Mouse (Mus musculus) heart, embryonic 14.5 days (tissue): ENCODE data around the gene Agap2. TPM values are rescaled to one million over a fixed set of nuclear protein-coding genes. Genes with fewer than 3 reads are reported as not detected.
A peak's percentile ranks its signal among the peaks of the same experiment; 100 is the strongest.
"Not testable (repeated sequence)": the region's sequence is repeated elsewhere in the genome, so short reads cannot be mapped to it uniquely, and the experiment has no call there.

Source experiments
- ATAC-seq: fragments of 200-750 bp; cut with Nextera tagmentation; 2 replicates; pipeline ENCODE4 v1.8.0; 2017; ENCODE audit warnings: low read depth, moderate TSS enrichment; ENCODE audit not compliant: insufficient number of reproducible peaks, insufficient read depth, low FRiP score
- H3K27ac ChIP-seq, 2 experiments: fragments of 200-500 bp in 1 of 2; fragments of 300-500 bp in 1 of 2; sonication (generic) in 1 of 2; replicated peaks in 1 of 2; 2 replicates each; pipeline ENCODE4 v1.5.1; 2012 to 2014; ENCODE audit warnings: low read depth in 2 of 2, low read length in 2 of 2, control low read depth in 1 of 2, mild to moderate bottlenecking in 1 of 2, mixed read lengths in 1 of 2; ENCODE audit not compliant: control insufficient read depth in 1 of 2, insufficient read depth in 1 of 2
- H3K27me3 ChIP-seq: fragments of 300-500 bp; sonication (generic); 2 replicates; pipeline ENCODE4 v1.6.1; 2014; ENCODE audit warnings: mild to moderate bottlenecking, low read length, control low read depth; ENCODE audit not compliant: control insufficient read depth, insufficient read depth
- H3K36me3 ChIP-seq: fragments of 300-500 bp; sonication (generic); 2 replicates; pipeline ENCODE4 v1.6.1; 2014; ENCODE audit warnings: mild to moderate bottlenecking, control low read depth, low read length, mixed read lengths; ENCODE audit not compliant: control insufficient read depth, insufficient read depth
- H3K4me1 ChIP-seq, 2 experiments: fragments of 200-500 bp in 1 of 2; fragments of 300-500 bp in 1 of 2; sonication (generic) in 1 of 2; 2 replicates each; pipeline ENCODE4 v1.6.1; 2012 to 2014; ENCODE audit warnings: low read length in 2 of 2, control low read depth in 1 of 2, mixed read lengths in 1 of 2; ENCODE audit not compliant: control insufficient read depth in 2 of 2, insufficient read depth in 2 of 2
- H3K4me2 ChIP-seq: fragments of 300-500 bp; sonication (generic); 2 replicates; pipeline ENCODE4 v1.6.1; 2014; ENCODE audit warnings: mild to moderate bottlenecking, low read length
- H3K4me3 ChIP-seq, 2 experiments: fragments of 200-500 bp in 1 of 2; fragments of 300-500 bp in 1 of 2; sonication (generic) in 1 of 2; 2 replicates each; pipeline ENCODE4 v1.5.1; 2012 to 2014; ENCODE audit warnings: low read length in 2 of 2, mild to moderate bottlenecking in 2 of 2, control low read depth in 1 of 2, low read depth in 1 of 2, moderate library complexity in 1 of 2; ENCODE audit not compliant: control insufficient read depth in 1 of 2, insufficient read depth in 1 of 2
- H3K9ac ChIP-seq: fragments of 300-500 bp; sonication (generic); 2 replicates; pipeline ENCODE4 v1.6.1; 2014; ENCODE audit warnings: mild to moderate bottlenecking, low read length
- H3K9me3 ChIP-seq: fragments of 300-500 bp; sonication (generic); 2 replicates; pipeline ENCODE4 v1.6.1; 2016; ENCODE audit warnings: low read length, control low read depth; ENCODE audit not compliant: control insufficient read depth
- WGBS: fragments of 180-500 bp; shearing (Covaris S2); extraction: QIAGEN DNeasy Blood & Tissue Kit; methylation state at CpG from one replicate; pipeline ENCODE4 v1.1.7; 2014; 5-methylcytosine and 5-hydroxymethylcytosine counted together
- polyA plus RNA-seq: library from polyadenylated mRNA; unstranded; fragments of >200 nt; fragmentation: Nextera tagmentation; extraction: Ambion mirVana; gene quantifications from 2 replicates; pipeline ENCODE4 v1.2.1, GENCODE M21; 2014

The Agap2 gene
- polyA plus RNA-seq, 1 experiment from 2014 or later: 0.27 TPM

- Histone ChIP-seq H3K36me3 (peaks cover 5% of the 10 kb centered on the region), H3K4me3 (peak overlapping the region; percentile 7 to 30; a peak in 3 of 4 replicates), H3K9ac (peak overlapping the region; percentile 36; the same call in 1 of the 2 replicates), H3K9me3 (no peaks in the 10 kb centered on the region), H3K4me1 (peaks cover 2 to 14% of the 10 kb centered on the region in 2 experiments; a peak in 3 of 4 replicates), H3K27ac (no peak overlapping the region), H3K27me3 (no peaks in the 10 kb centered on the region), H3K4me2 (peak overlapping the region; percentile 71)
- ATAC-seq: no peak
- 2% methylated on average over 4 of the region's 4 CpGs for WGBS
Observed at GRCm38 (mm10) chr10:127123436-127123805, 48.3 kb downstream of the Agap2 start.

GRCm38 (mm10) chr10:127125210-127126001 is 50.3 kb downstream of the Agap2 start:
- WGBS: 68% methylated on average over 9 of the region's 9 CpGs
- peaks cover under 1 to 9% of the 10 kb centered on the region in 2 experiments; a peak in 2 of 4 replicates for H3K4me1 ChIP-seq

GRCm38 (mm10) chr10:127126579-127126978 is 51.5 kb downstream of the Agap2 start:
- Histone ChIP-seq H3K4me1 (0 out of 4 replicates have a peak, but pooled peaks cover 0 to 8% of the 10 kb centered on the region in 2 experiments), H3K4me3 (no peak overlapping the region), H3K4me2 (no peak overlapping the region), H3K9ac (no peak overlapping the region), H3K27me3 (no peaks in the 10 kb centered on the region), H3K9me3 (no peaks in the 10 kb centered on the region), H3K36me3 (no peaks in the 10 kb centered on the region), H3K27ac (no peak overlapping the region)
- ATAC-seq: no peak
- WGBS: 64% methylated on average over 5 of the region's 5 CpGs

More at GRCm38 (mm10) chr10:127125210-127126001, 50.3 kb downstream of the Agap2 start:
- Histone ChIP-seq H3K27me3 (no peaks in the 10 kb centered on the region), H3K9ac (no peak overlapping the region), H3K27ac (no peak overlapping the region), H3K4me2 (no peak overlapping the region), H3K4me3 (no peak overlapping the region), H3K36me3 (no peaks in the 10 kb centered on the region), H3K9me3 (no peaks in the 10 kb centered on the region)
- no peak for ATAC-seq

GRCm38 (mm10) chr10:127127711-127128279 is 52.7 kb downstream of the Agap2 start:
- Histone ChIP-seq H3K27me3 (no peaks in the 10 kb centered on the region), H3K4me1 (0 out of 4 replicates have a peak, but pooled peaks cover 0 to 6% of the 10 kb centered on the region in 2 experiments), H3K9me3 (no peaks in the 10 kb centered on the region), H3K4me3 (no peak overlapping the region), H3K4me2 (no peak overlapping the region), H3K27ac (no peak overlapping the region), H3K36me3 (no peaks in the 10 kb centered on the region), H3K9ac (no peak overlapping the region)
- ATAC-seq: no peak
- 67% methylated on average over 7 of the region's 7 CpGs for WGBS

DNA sequence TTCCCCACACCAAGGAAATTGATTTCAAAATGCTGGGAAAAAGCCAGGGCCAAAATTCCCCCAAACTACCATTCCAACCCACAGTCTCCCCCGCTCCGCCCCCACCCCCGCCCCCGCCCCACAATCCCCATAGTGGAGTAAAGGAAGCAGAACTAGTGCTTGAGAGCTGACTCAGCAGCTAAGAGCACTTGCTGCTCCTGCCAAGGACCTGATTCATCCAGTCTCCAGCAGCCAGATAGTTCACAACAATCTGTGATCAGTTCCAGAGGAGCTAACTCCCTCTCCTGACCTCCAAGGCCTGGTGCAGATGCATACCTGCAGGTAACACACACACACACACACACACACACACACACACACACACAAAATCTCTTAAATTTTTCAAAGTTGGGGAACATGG is 54.3 kb downstream of the Agap2 start:
- Histone ChIP-seq H3K4me1 (no peaks in the 10 kb centered on the region), H3K36me3 (no peaks in the 10 kb centered on the region), H3K9ac (no peak overlapping the region), H3K4me3 (no peak overlapping the region), H3K27ac (no peak overlapping the region), H3K4me2 (no peak overlapping the region), H3K9me3 (no peaks in the 10 kb centered on the region), H3K27me3 (no peaks in the 10 kb centered on the region)
- WGBS: 62% methylated on average over 4 of the region's 4 CpGs
- ATAC-seq: no peak

DNA sequence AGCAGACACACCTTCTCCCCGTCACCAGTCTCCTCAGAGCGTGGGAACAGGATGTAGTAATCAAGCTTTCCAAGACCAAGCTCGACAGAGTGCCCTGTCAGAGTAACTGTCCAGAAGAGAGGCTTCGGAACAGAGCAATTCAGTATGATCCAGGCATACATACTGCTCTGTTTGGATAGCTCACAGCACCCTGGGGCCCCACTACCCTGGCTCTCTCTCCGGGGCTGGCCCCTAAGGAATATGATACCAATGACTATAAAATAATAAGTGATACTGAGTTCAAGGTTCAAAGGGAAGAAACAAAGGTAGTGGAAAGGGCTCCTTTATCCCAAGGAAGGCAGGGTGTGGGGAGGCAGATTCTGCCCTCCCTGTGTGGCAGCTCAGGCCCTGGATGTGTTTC is 57.4 kb downstream of the Agap2 start:
- WGBS: 53% methylated on average over 5 of the region's 5 CpGs
- Histone ChIP-seq H3K27me3 (no peaks in the 10 kb centered on the region), H3K4me2 (no peak overlapping the region), H3K36me3 (no peaks in the 10 kb centered on the region), H3K4me1 (0 out of 4 replicates have a peak, but pooled peaks cover 0 to 3% of the 10 kb centered on the region in 2 experiments), H3K9me3 (no peaks in the 10 kb centered on the region), H3K27ac (no peak overlapping the region), H3K4me3 (no peak overlapping the region), H3K9ac (no peak overlapping the region)
- ATAC-seq: no peak

DNA sequence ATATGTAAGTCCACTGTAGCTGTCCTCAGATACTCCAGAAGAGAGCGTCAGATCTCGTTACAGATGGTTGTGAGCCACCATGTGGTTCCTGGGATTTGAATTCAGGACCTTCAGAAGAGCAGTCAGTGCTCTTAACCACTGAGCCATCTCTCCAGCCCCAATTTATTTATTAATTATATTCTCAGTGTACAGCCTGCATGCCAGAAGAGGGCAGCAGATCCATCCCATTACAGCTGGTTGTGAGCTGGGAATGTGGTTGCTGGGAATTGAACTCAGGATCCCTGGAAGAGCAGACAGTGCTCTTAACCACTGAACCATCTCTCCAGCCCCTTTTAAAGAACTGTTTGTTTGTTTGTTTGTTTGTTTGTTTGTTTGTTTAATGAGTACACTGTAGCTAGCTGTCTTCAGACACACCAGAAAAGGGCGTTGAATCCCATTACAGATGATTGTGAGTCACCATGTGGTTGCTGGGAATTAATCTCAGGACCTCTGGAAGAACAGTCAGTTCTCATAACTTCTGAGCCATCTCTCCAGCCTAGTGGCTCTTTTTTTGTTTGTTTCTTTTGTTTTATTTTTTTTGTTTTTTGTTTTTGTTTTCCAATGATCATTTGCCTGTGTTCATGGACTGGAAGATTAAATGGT is 59.4 kb downstream of the Agap2 start:
- not testable (repeated sequence) for H3K4me3 ChIP-seq, H3K4me2 ChIP-seq, H3K27ac ChIP-seq, H3K36me3 ChIP-seq, H3K9me3 ChIP-seq, H3K9ac ChIP-seq, H3K27me3 ChIP-seq, ATAC-seq, H3K4me1 ChIP-seq
- WGBS: 86% methylated on average over 3 of the region's 3 CpGs
